Mouse (Mus musculus) forebrain, embryonic 12.5 days (tissue): ENCODE measurements around the gene Cyp19a1. TPM values are rescaled to one million over a fixed set of nuclear protein-coding genes. Genes with fewer than 3 reads are reported as not detected.

Experiments used
- ATAC-seq: fragments of 200-750 bp; cut with Nextera tagmentation; 2 replicates; pipeline ENCODE4 v1.8.0; 2017; ENCODE audit warnings: moderate TSS enrichment; ENCODE audit not compliant: low FRiP score
- H3K27ac ChIP-seq: fragments of 300-500 bp; sonication (generic); 2 replicates; pipeline ENCODE4 v1.5.1; 2016; ENCODE audit warnings: mild to moderate bottlenecking
- H3K27me3 ChIP-seq: fragments of 300-500 bp; sonication (generic); 2 replicates; pipeline ENCODE4 v1.6.1; 2016; ENCODE audit warnings: mild to moderate bottlenecking
- H3K36me3 ChIP-seq: fragments of 300-500 bp; sonication (generic); replicated peaks from 2 replicates; pipeline ENCODE4 v1.6.1; 2016; ENCODE audit warnings: mild to moderate bottlenecking
- H3K4me1 ChIP-seq: fragments of 300-500 bp; sonication (generic); 2 replicates; pipeline ENCODE4 v1.6.1; 2016
- H3K4me2 ChIP-seq: fragments of 300-500 bp; sonication (generic); 2 replicates; pipeline ENCODE4 v1.6.1; 2016; ENCODE audit warnings: mild to moderate bottlenecking, moderate library complexity
- H3K4me3 ChIP-seq: fragments of 300-500 bp; sonication (generic); replicated peaks from 2 replicates; pipeline ENCODE4 v1.5.1; 2016; ENCODE audit warnings: mild to moderate bottlenecking
- H3K9ac ChIP-seq: fragments of 300-500 bp; sonication (generic); 2 replicates; pipeline ENCODE4 v1.6.1; 2016; ENCODE audit warnings: mild to moderate bottlenecking
- H3K9me3 ChIP-seq: fragments of 300-500 bp; sonication (generic); 2 replicates; pipeline ENCODE4 v1.6.1; 2016
- WGBS: fragments of 180-500 bp; shearing (Covaris S2); methylation state at CpG from one replicate; pipeline ENCODE4 v1.1.7; 2016; 5-methylcytosine and 5-hydroxymethylcytosine counted together
- polyA plus RNA-seq: library from polyadenylated mRNA; unstranded; fragments of >200 nt; fragmentation: Nextera tagmentation; extraction: Ambion mirVana; gene quantifications from 2 replicates; pipeline ENCODE4 v1.2.1, GENCODE M21; 2016

Cyp19a1 gene
- not detected in 2 replicates for polyA plus RNA-seq

DNA sequence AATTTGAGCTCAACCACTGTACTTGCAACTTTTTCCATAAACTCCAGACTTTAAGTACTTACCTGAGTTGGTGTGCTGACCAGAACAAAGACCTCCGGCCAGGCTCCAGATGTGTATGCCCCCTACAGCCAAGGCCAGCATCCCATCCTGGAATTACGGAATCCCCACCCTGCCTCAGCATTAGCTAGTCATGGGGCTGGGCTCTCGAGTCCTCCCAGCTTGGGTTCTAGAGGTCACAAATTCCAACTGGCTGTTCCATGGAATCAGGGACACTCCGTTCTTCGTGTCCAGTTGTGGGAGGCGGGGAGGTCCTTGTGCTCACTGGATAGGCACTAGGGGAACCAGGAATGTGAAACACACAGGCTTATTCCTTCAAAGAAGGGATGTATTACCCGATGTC, at the start of gene Cyp19a1:
TSS of gene Cyp19a1 (minus strand) at position 101 of the 400 bp plus-strand sequence.
- Histone ChIP-seq H3K36me3 (no peaks in the 10 kb centered on the region), H3K4me2 (no peak within 1 kb of the TSS), H3K4me1 (no peaks in the 10 kb centered on the region), H3K27me3 (no peaks in the 10 kb centered on the region), H3K9me3 (no peaks in the 10 kb centered on the region), H3K27ac (no peak within 1 kb of the TSS), H3K4me3 (no peak within 1 kb of the TSS), H3K9ac (no peak within 1 kb of the TSS)
- no peak for ATAC-seq
- 87% methylated on average over 7 of the region's 7 CpGs for WGBS

- Histone ChIP-seq H3K27ac (no peak overlapping the region), H3K9ac (no peak overlapping the region), H3K4me1 (no peaks in the 10 kb centered on the region), H3K27me3 (no peaks in the 10 kb centered on the region), H3K36me3 (no peaks in the 10 kb centered on the region), H3K9me3 (no peaks in the 10 kb centered on the region), H3K4me3 (no peak overlapping the region), H3K4me2 (no peak overlapping the region)
- ATAC-seq: no peak
- 83% methylated on average over 9 of the region's 9 CpGs for WGBS
Observed at GRCm38 (mm10) chr9:54316363-54316762, 48.5 kb upstream of the Cyp19a1 start.

- no peak overlapping the region for H3K4me2 ChIP-seq
- peaks cover 5% of the 10 kb centered on the region; the same call in 1 of the 2 replicates for H3K4me1 ChIP-seq
- no peak overlapping the region for H3K27ac ChIP-seq
- H3K4me3 ChIP-seq: no peak overlapping the region
- no peak; the same call in 1 of the 2 replicates for ATAC-seq
- WGBS: 27% methylated on average over 2 of the region's 2 CpGs
- H3K36me3 ChIP-seq: no peaks in the 10 kb centered on the region
- no peak overlapping the region for H3K9ac ChIP-seq
- H3K9me3 ChIP-seq: no peaks in the 10 kb centered on the region
- no peaks in the 10 kb centered on the region for H3K27me3 ChIP-seq
Observed at GRCm38 (mm10) chr9:54308751-54309358, 40.9 kb upstream of the Cyp19a1 start.

- ATAC-seq: no peak
- H3K27me3 ChIP-seq: no peaks in the 10 kb centered on the region
- H3K4me3 ChIP-seq: no peak overlapping the region
- H3K27ac ChIP-seq: no peak overlapping the region
- H3K4me2 ChIP-seq: no peak overlapping the region
- H3K9me3 ChIP-seq: no peaks in the 10 kb centered on the region
- no peak overlapping the region for H3K9ac ChIP-seq
- WGBS: 45% methylated on average over 1 of the region's 1 CpGs
- peaks cover 5% of the 10 kb centered on the region; the same call in 1 of the 2 replicates for H3K4me1 ChIP-seq
- H3K36me3 ChIP-seq: no peaks in the 10 kb centered on the region
Observed at GRCm38 (mm10) chr9:54308209-54308608, 40.3 kb upstream of the Cyp19a1 start.

- 90% methylated on average over 4 of the region's 4 CpGs for WGBS
- ATAC-seq: no peak
- Histone ChIP-seq H3K27me3 (no peaks in the 10 kb centered on the region), H3K4me3 (no peak overlapping the region), H3K9ac (no peak overlapping the region), H3K27ac (no peak overlapping the region), H3K9me3 (no peaks in the 10 kb centered on the region), H3K4me2 (no peak overlapping the region), H3K4me1 (no peaks in the 10 kb centered on the region), H3K36me3 (no peaks in the 10 kb centered on the region)
Observed at GRCm38 (mm10) chr9:54301255-54301654, 33.3 kb upstream of the Cyp19a1 start.

GRCm38 (mm10) chr9:54299792-54300191, 31.9 kb upstream of the Cyp19a1 start:
- no peak for ATAC-seq
- no peak overlapping the region for H3K9ac ChIP-seq
- H3K9me3 ChIP-seq: no peaks in the 10 kb centered on the region
- no peak overlapping the region for H3K4me3 ChIP-seq
- no peaks in the 10 kb centered on the region for H3K4me1 ChIP-seq
- H3K36me3 ChIP-seq: no peaks in the 10 kb centered on the region
- H3K27ac ChIP-seq: no peak overlapping the region
- H3K4me2 ChIP-seq: no peak overlapping the region
- H3K27me3 ChIP-seq: no peaks in the 10 kb centered on the region

- Histone ChIP-seq H3K9me3 (no peaks in the 10 kb centered on the region), H3K36me3 (no peaks in the 10 kb centered on the region), H3K4me2 (no peak overlapping the region), H3K9ac (no peak overlapping the region), H3K4me1 (no peaks in the 10 kb centered on the region), H3K27me3 (no peaks in the 10 kb centered on the region), H3K27ac (no peak overlapping the region), H3K4me3 (no peak overlapping the region)
- ATAC-seq: no peak
- 90% methylated on average over 3 of the region's 3 CpGs for WGBS
Observed at GRCm38 (mm10) chr9:54299389-54299788, 31.5 kb upstream of the Cyp19a1 start.

DNA sequence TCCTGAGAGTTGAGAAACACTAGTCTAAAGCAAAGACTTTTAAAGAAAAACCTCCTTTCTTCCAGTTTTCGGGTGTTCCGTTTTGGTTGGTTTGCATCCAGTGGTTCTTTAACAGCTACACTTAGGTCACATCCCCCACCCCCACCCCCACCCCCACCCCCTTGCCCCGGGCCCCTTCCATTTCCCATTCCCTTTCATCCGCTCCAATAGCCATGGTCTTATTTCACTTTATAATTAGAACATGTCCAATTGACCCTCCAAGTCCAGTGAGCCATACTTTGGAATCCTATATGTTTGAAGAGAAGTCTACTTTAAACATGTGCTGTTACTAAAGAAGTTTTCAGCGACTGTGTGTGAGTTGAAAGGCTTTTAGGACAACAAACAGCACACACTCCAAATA, 19.9 kb upstream of the Cyp19a1 start:
- no peak for ATAC-seq
- H3K4me3 ChIP-seq: no peak overlapping the region
- no peak overlapping the region for H3K4me2 ChIP-seq
- H3K27me3 ChIP-seq: peaks cover 37% of the 10 kb centered on the region
- H3K36me3 ChIP-seq: no peaks in the 10 kb centered on the region
- H3K4me1 ChIP-seq: peaks cover 16% of the 10 kb centered on the region
- H3K9me3 ChIP-seq: no peaks in the 10 kb centered on the region
- WGBS: 56% methylated on average over 5 of the region's 5 CpGs
- no peak overlapping the region for H3K27ac ChIP-seq
- no peak overlapping the region for H3K9ac ChIP-seq

GRCm38 (mm10) chr9:54286331-54286987, 18.5 kb upstream of the Cyp19a1 start, which contains the start of gene Gldn:
TSS of gene Gldn (plus strand) at chr9:54286486.
- H3K9ac ChIP-seq: peak within 1 kb of the TSS; percentile 48; the same call in 1 of the 2 replicates
- no peaks in the 10 kb centered on the region for H3K9me3 ChIP-seq
- peak within 1 kb of the TSS; percentile 94 for H3K4me2 ChIP-seq
- no peaks in the 10 kb centered on the region for H3K36me3 ChIP-seq
- peaks cover 16% of the 10 kb centered on the region for H3K4me1 ChIP-seq
- 2% methylated on average over 61 of the region's 61 CpGs for WGBS
- H3K4me3 ChIP-seq: peak within 1 kb of the TSS; percentile 50
- H3K27ac ChIP-seq: no peak within 1 kb of the TSS
- peak; percentile 46; the same call in 1 of the 2 replicates for ATAC-seq
- peaks cover 42% of the 10 kb centered on the region for H3K27me3 ChIP-seq

DNA sequence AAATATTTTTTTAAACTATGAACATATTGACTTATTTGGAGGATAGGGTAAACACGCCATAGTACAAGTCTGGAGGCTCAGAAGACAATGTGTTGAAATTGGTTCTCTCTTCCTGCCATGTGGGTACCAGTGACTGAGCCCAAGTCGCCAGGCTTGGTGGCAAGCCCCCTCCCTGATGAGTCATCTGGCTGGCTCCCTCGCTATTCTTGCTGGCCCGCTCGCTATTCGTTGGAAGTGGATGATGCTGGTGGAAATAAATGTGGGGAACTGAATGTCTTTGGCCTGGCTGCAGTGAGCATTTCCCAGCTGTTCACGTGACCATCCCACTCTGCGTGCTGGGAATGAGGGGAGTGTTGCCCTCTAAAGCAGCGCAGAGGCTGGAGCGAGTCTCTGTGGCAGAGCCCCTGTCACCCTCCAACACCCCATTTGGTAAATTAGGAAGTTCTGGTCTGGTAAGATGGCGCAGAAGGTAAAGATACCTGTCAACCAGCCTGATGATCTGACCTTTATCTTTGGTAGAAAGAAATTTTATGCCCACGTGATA, 11.2 kb upstream of the Cyp19a1 start:
- no peak overlapping the region for H3K9ac ChIP-seq
- H3K4me1 ChIP-seq: no peaks in the 10 kb centered on the region
- no peak overlapping the region for H3K4me3 ChIP-seq
- ATAC-seq: no peak
- no peaks in the 10 kb centered on the region for H3K9me3 ChIP-seq
- 82% methylated on average over 12 of the region's 12 CpGs for WGBS
- no peaks in the 10 kb centered on the region for H3K36me3 ChIP-seq
- H3K4me2 ChIP-seq: no peak overlapping the region
- H3K27ac ChIP-seq: no peak overlapping the region
- H3K27me3 ChIP-seq: 0 out of 2 replicates have a peak, but pooled peaks cover 10% of the 10 kb centered on the region

GRCm38 (mm10) chr9:54275283-54275682, 7.4 kb upstream of the Cyp19a1 start:
- Histone ChIP-seq H3K36me3 (no peaks in the 10 kb centered on the region), H3K4me2 (no peak overlapping the region), H3K4me1 (no peaks in the 10 kb centered on the region), H3K9me3 (no peaks in the 10 kb centered on the region), H3K9ac (no peak overlapping the region), H3K4me3 (no peak overlapping the region), H3K27ac (no peak overlapping the region), H3K27me3 (no peaks in the 10 kb centered on the region)
- ATAC-seq: no peak
- 96% methylated on average over 4 of the region's 4 CpGs for WGBS

DNA sequence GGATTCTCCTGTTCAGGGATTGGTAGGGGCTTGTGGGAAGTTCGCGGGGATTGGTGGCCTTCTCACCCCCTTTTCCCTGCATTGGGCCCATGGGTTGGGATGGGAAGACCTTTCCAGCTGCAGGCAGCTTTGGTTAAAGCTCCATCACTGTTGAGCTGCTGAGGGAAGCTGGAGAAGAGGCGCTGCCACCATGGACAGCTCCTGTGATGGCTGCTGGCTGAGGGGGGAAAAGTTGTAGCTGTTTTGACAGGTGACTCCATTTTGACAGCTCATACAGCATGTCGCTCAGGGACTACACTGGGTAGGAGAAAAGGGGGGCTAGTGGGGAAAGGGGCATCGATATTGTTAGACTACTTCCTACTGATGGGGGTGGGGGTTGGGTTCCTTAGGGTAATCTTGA, 3.0 kb upstream of the Cyp19a1 start:
- ATAC-seq: no peak
- H3K27me3 ChIP-seq: no peaks in the 10 kb centered on the region
- 46% methylated on average over 5 of the region's 5 CpGs for WGBS

More for the DNA sequence above, 3.0 kb upstream of the Cyp19a1 start:
- Histone ChIP-seq H3K27ac (no peak overlapping the region), H3K9me3 (no peaks in the 10 kb centered on the region), H3K4me2 (no peak overlapping the region), H3K4me3 (no peak overlapping the region), H3K36me3 (no peaks in the 10 kb centered on the region), H3K4me1 (no peaks in the 10 kb centered on the region), H3K9ac (no peak overlapping the region)
